Mouse (Mus musculus) kidney, postnatal 25 days (tissue): ENCODE data around the gene Tmem39a.

Experiments
- DNase-seq, 2 experiments: peaks; one replicate each; pipeline ENCODE4 v3.0.0; 2021; ENCODE audit warnings: mixed read lengths in 2 of 2

Gene Tmem39a

GRCm38 (mm10) chr16:38558221-38558748, at the start of gene Tmem39a:
TSS of gene Tmem39a (plus strand) at chr16:38558698.
- DNase-seq = no peak

GRCm38 (mm10) chr16:38510846-38511245, 47.7 kb upstream of the Tmem39a start:
- no peak for DNase-seq

GRCm38 (mm10) chr16:38519140-38519539, 39.4 kb upstream of the Tmem39a start:
- DNase-seq = no peak

GRCm38 (mm10) chr16:38521211-38521987, 37.1 kb upstream of the Tmem39a start:
- no peak for DNase-seq

GRCm38 (mm10) chr16:38522129-38523084, 36.1 kb upstream of the Tmem39a start, which contains the start of gene Timmdc1:
TSS of gene Timmdc1 (minus strand) at chr16:38522663.
- DNase-seq = peak; percentile 96 to 97

- no peak for DNase-seq
These were observed 32.2 kb upstream of the Tmem39a start for GRCm38 (mm10) chr16:38526264-38526663.

- peak; percentile 74 to 87 for DNase-seq
These were observed 21.9 kb upstream of the Tmem39a start for GRCm38 (mm10) chr16:38536544-38537146.

GRCm38 (mm10) chr16:38538716-38539380, 19.6 kb upstream of the Tmem39a start:
- DNase-seq = no peak

GRCm38 (mm10) chr16:38548000-38548399, 10.5 kb upstream of the Tmem39a start:
- DNase-seq = no peak

- DNase-seq = peak; percentile 80 to 86
These were observed 8.8 kb upstream of the Tmem39a start, which contains the start of gene Poglut1 for GRCm38 (mm10) chr16:38549479-38550396. TSS of gene Poglut1 (minus strand) at chr16:38550258.

- no peak for DNase-seq
These were observed 2.5 kb upstream of the Tmem39a start for GRCm38 (mm10) chr16:38555988-38556387.

- peak; percentile 95 to 97 for DNase-seq
These were observed 3.9 kb downstream of the Tmem39a start for GRCm38 (mm10) chr16:38562131-38562967.

- no peak for DNase-seq
These were observed 4.5 kb downstream of the Tmem39a start for GRCm38 (mm10) chr16:38562968-38563327.

GRCm38 (mm10) chr16:38563516-38563915, 5.0 kb downstream of the Tmem39a start:
- DNase-seq = no peak

GRCm38 (mm10) chr16:38568192-38568591, 9.7 kb downstream of the Tmem39a start:
- DNase-seq = no peak

- no peak for DNase-seq
These were observed 13.0 kb downstream of the Tmem39a start for GRCm38 (mm10) chr16:38571481-38571880.

- no peak for DNase-seq
These were observed 26.3 kb downstream of the Tmem39a start for GRCm38 (mm10) chr16:38584761-38585160.

GRCm38 (mm10) chr16:38585186-38585585, 26.7 kb downstream of the Tmem39a start:
- DNase-seq = no peak

GRCm38 (mm10) chr16:38587163-38587562, 28.7 kb downstream of the Tmem39a start:
- no peak for DNase-seq

- DNase-seq = no peak
These were observed 29.1 kb downstream of the Tmem39a start for GRCm38 (mm10) chr16:38587572-38587971.
